ENCODE assay signal across 28 mouse cellular contexts in the genomic region with DNA sequence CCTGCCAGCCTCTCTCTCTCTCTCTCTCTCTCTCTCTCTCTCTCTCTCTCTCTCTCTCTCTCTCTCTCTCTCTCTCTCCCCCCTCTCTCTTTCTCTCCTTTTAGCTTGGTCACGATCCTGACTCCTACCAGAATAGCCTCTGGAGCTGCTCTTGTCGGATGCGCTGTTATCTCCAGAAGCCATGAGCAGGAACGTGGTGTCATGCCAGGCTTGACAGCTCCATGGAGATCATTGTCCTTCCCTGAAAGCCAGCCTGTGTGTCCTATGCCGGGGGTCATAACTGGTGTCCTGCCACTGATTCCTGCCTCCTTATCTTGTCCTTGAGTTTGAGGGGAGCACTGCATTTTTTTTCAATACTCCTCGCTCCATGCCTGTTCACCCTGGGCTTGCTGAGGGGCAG. TPM values are rescaled to one million over a fixed set of nuclear protein-coding genes. Genes with fewer than 3 reads are reported as not detected.
DNase-seq lines count a peak whose midpoint lies in the region; ATAC-seq and TF ChIP-seq lines count a peak whose summit lies in the region.
"Had no signal": no experiment of that assay in that cellular context is flagged by ENCODE, and none has a peak within 500 bp of the region (broad histone marks: within the 10 kb centered on the region; RNA-seq: fewer than 3 reads in every experiment).

No protein-coding gene starts in this region.

- no peak overlapping the region for H3K4me2 ChIP-seq in heart, embryonic 12.5 days
- H3K4me2 ChIP-seq in heart, embryonic 16.5 days (ENCODE audit: low read depth, low read length) = no peak overlapping the region
- H3K4me2 ChIP-seq: embryonic facial prominence, embryonic 15.5 days; forebrain, embryonic 15.5 days; hindbrain, embryonic 12.5 days had no signal

- no peak for ATAC-seq in heart, embryonic 12.5 days (ENCODE audit: insufficient number of reproducible peaks, low FRiP score)
- peak; percentile 71; the same call in 1 of the 2 replicates for ATAC-seq in heart, embryonic 16.5 days (replicated peaks; ENCODE audit: extremely low read depth, insufficient read depth, low FRiP score)
- no peak for ATAC-seq in megakaryocyte progenitor cell, adult 5-6 weeks (replicated peaks; ENCODE audit: poor library complexity)
- ATAC-seq: hindbrain, embryonic 16.5 days; inflammation-experienced regulatory T-cells, adult 6 months; intestine, postnatal 0 days had no signal

- DNase-seq in heart, adult 18-20 months = peak; percentile 41 to 72
- no peak for DNase-seq in testis, postnatal 14 days (ENCODE audit: low spot score)
- no peak for DNase-seq in spleen, postnatal 14 days (ENCODE audit: low spot score in 2 of 2)
- DNase-seq: adrenal gland, postnatal 10 days; cerebellum, adult 11 months; cerebellum, adult 8-10 months; cerebellum, postnatal 14 days; embryo, embryonic 11 days had no signal

- H3K4me1 ChIP-seq in heart, embryonic 12.5 days (replicated peaks) = peaks cover 36% of the 10 kb centered on the region
- H3K4me1 ChIP-seq in testis, adult 2 months (ENCODE audit: control insufficient read depth, insufficient read depth, low read length) = peaks cover 27% of the 10 kb centered on the region
- H3K4me1 ChIP-seq in heart, embryonic 16.5 days (ENCODE audit: control insufficient read depth, insufficient read depth, low read length) = peaks cover 17% of the 10 kb centered on the region
- H3K4me1 ChIP-seq: forebrain, embryonic 15.5 days; hindbrain, embryonic 12.5 days had no signal

- 45% methylated on average over 6 of the region's 6 CpGs for WGBS in heart, embryonic 12.5 days
- WGBS in heart, embryonic 16.5 days = 46% methylated on average over 6 of the region's 6 CpGs

- TF ChIP-seq CTCF in testis, adult 2 months (IDR thresholded peaks at IDR 0.05; ENCODE audit: control insufficient read depth, insufficient read depth, insufficient replicate concordance, low read depth, low read length) = no peak

- H3K9me3 ChIP-seq in heart, embryonic 12.5 days (replicated peaks) = no peaks in the 10 kb centered on the region
- H3K9me3 ChIP-seq in heart, embryonic 16.5 days (replicated peaks; ENCODE audit: control insufficient read depth, low read length) = no peaks in the 10 kb centered on the region
- H3K9me3 ChIP-seq: embryonic facial prominence, embryonic 15.5 days; forebrain, embryonic 10.5 days; forebrain, embryonic 15.5 days; hindbrain, embryonic 12.5 days had no signal

- H3K27me3 ChIP-seq in heart, embryonic 12.5 days (replicated peaks) = no peaks in the 10 kb centered on the region
- H3K27me3 ChIP-seq in testis, adult 2 months (ENCODE audit: control insufficient read depth, insufficient read depth, low read length) = no peaks in the 10 kb centered on the region
- no peaks in the 10 kb centered on the region for H3K27me3 ChIP-seq in heart, embryonic 16.5 days (ENCODE audit: control insufficient read depth, insufficient read depth, low read length)
- H3K27me3 ChIP-seq: embryonic facial prominence, embryonic 15.5 days; forebrain, embryonic 15.5 days; hindbrain, embryonic 12.5 days had no signal

- H3K27ac ChIP-seq in heart, embryonic 12.5 days (ENCODE audit: poor library complexity, severe bottlenecking) = no peak overlapping the region; the same call in 1 of the 2 replicates
- peak overlapping the region; percentile 33; the same call in 1 of the 2 replicates for H3K27ac ChIP-seq in testis, adult 2 months (ENCODE audit: control insufficient read depth, insufficient read depth, low read depth, low read length)
- H3K27ac ChIP-seq in heart, embryonic 16.5 days (ENCODE audit: low read length) = peak overlapping the region; percentile 57
- H3K27ac ChIP-seq: embryonic facial prominence, embryonic 15.5 days; forebrain, embryonic 10.5 days; forebrain, embryonic 15.5 days; hindbrain, embryonic 12.5 days had no signal

- H3K9ac ChIP-seq in heart, embryonic 12.5 days = no peak overlapping the region
- H3K9ac ChIP-seq in heart, embryonic 16.5 days (ENCODE audit: low read length) = no peak overlapping the region
- H3K9ac ChIP-seq: embryonic facial prominence, embryonic 15.5 days; forebrain, embryonic 15.5 days; hindbrain, embryonic 12.5 days had no signal

- H3K36me3 ChIP-seq in heart, embryonic 12.5 days = no peaks in the 10 kb centered on the region
- no peaks in the 10 kb centered on the region for H3K36me3 ChIP-seq in testis, adult 2 months (ENCODE audit: control insufficient read depth, insufficient read depth, low read length)
- H3K36me3 ChIP-seq in heart, embryonic 16.5 days (ENCODE audit: control insufficient read depth, insufficient read depth) = no peaks in the 10 kb centered on the region
- H3K36me3 ChIP-seq: embryonic facial prominence, embryonic 15.5 days; forebrain, embryonic 10.5 days; forebrain, embryonic 15.5 days; hindbrain, embryonic 12.5 days had no signal

- H3K4me3 ChIP-seq in heart, embryonic 12.5 days = no peak overlapping the region
- no peak overlapping the region for H3K4me3 ChIP-seq in testis, adult 2 months (ENCODE audit: control insufficient read depth, low read depth, low read length)
- H3K4me3 ChIP-seq in heart, embryonic 16.5 days (ENCODE audit: low read length) = no peak overlapping the region
- H3K4me3 ChIP-seq: embryonic facial prominence, embryonic 15.5 days; erythroblast, embryonic 14.5 days; forebrain, embryonic 10.5 days; forebrain, embryonic 15.5 days; hindbrain, embryonic 12.5 days had no signal

- no peak for TF ChIP-seq POLR2A in testis, adult 2 months (IDR thresholded peaks at IDR 0.05; ENCODE audit: control insufficient read depth, low read depth, low read length)

RNA-seq across cellular contexts. Expression of a gene that starts 5.0 kb away (rescaled TPM):
- 1 to 10 TPM; 2.2 TPM for total RNA-seq in heart, adult 18-20 months (2021)
- not detected in 2 replicates for polyA plus RNA-seq in heart, embryonic 12.5 days (2016; fragmentation: Nextera tagmentation; extraction: Ambion mirVana)
- 299 and 314 TPM in 2 replicates for polyA plus RNA-seq in testis, adult 2 months (2012; rRNA removed)
- polyA plus RNA-seq in heart, embryonic 16.5 days (2015; fragmentation: Nextera tagmentation; extraction: Ambion mirVana) = 0.11 and 0.39 TPM in 2 replicates
- not detected in 2 replicates for total RNA-seq in megakaryocyte progenitor cell, adult 5-6 weeks (2015)
- total RNA-seq in megakaryocyte progenitor cell, adult 5-6 weeks (2017) = not detected in 2 replicates
- total RNA-seq: adrenal gland, postnatal 10 days; adrenal gland, postnatal 4 days; common myeloid progenitor, adult 5-6 weeks; gastrocnemius, adult 8-10 months; gastrocnemius, postnatal 4 days; MEL had no signal
- polyA plus RNA-seq: brain, embryonic 14.5 days; C2C12; embryonic facial prominence, embryonic 11.5 days; embryonic facial prominence, embryonic 15.5 days; erythroblast, embryonic 14.5 days; forebrain, embryonic 10.5 days; forebrain, embryonic 15.5 days; hindbrain, embryonic 12.5 days; hindbrain, embryonic 16.5 days; inflammation-experienced regulatory T-cells, adult 6 months; intestine, postnatal 0 days had no signal

RNA-seq across cellular contexts. Expression of a gene that starts 43.4 kb away (rescaled TPM):
- total RNA-seq in heart, adult 18-20 months (2021) = 100 to 1,000 TPM; 115 to 130 TPM
- polyA plus RNA-seq in heart, embryonic 12.5 days (2016; fragmentation: Nextera tagmentation; extraction: Ambion mirVana) = 83.9 and 84.8 TPM in 2 replicates
- 9.2 and 10.9 TPM in 2 replicates for polyA plus RNA-seq in testis, adult 2 months (2012; rRNA removed)
- polyA plus RNA-seq in heart, embryonic 16.5 days (2015; fragmentation: Nextera tagmentation; extraction: Ambion mirVana) = 47.9 and 49.8 TPM in 2 replicates
- 6.8 and 9.5 TPM in 2 replicates for total RNA-seq in megakaryocyte progenitor cell, adult 5-6 weeks (2015)
- 9.8 and 19.6 TPM in 2 replicates for total RNA-seq in megakaryocyte progenitor cell, adult 5-6 weeks (2017)
- polyA plus RNA-seq: erythroblast, embryonic 14.5 days had no signal

RNA-seq across cellular contexts. Expression of a gene that starts 49.0 kb away (rescaled TPM):
- 1 to 10 TPM in 1 of 2 experiments, under 1 TPM in 1; 0.50 to 1.3 TPM for total RNA-seq in heart, adult 18-20 months (2021)
- polyA plus RNA-seq in heart, embryonic 12.5 days (2016; fragmentation: Nextera tagmentation; extraction: Ambion mirVana) = 3.1 and 3.5 TPM in 2 replicates
- 2.7 and 3.0 TPM in 2 replicates for polyA plus RNA-seq in testis, adult 2 months (2012; rRNA removed)
- polyA plus RNA-seq in heart, embryonic 16.5 days (2015; fragmentation: Nextera tagmentation; extraction: Ambion mirVana) = 2.8 and 2.9 TPM in 2 replicates
- not detected in 2 replicates for total RNA-seq in megakaryocyte progenitor cell, adult 5-6 weeks (2015)
- not detected in 2 replicates for total RNA-seq in megakaryocyte progenitor cell, adult 5-6 weeks (2017)
- total RNA-seq: common myeloid progenitor, adult 5-6 weeks had no signal
- polyA plus RNA-seq: erythroblast, embryonic 14.5 days had no signal

Comparison
In these comparisons a context has a peak if more than half of its experiments do, and no peak if none do; other contexts are left out.
1. DNase-seq: peak in heart, adult 18-20 months (2 of 2); none in testis, postnatal 14 days (single experiment) and spleen, postnatal 14 days (0 of 2).
2. RNA of a gene that starts 5.0 kb away (polyA plus RNA-seq): 299 to 314 TPM in testis, adult 2 months; 0.11 to 0.39 TPM in heart, embryonic 16.5 days and not detected in heart, embryonic 12.5 days; every median in the first group is over 100 times any median in the second.